ENCODE assay signal across 22 mouse cellular contexts in genomic region chr3:145166741-145167140, GRCm38 (mm10). TPM values are rescaled to one million over a fixed set of nuclear protein-coding genes. Genes with fewer than 3 reads are reported as not detected.
DNase-seq lines count a peak whose midpoint lies in the region; ATAC-seq lines count a peak whose summit lies in the region.
"Had no signal": no experiment of that assay in that cellular context is flagged by ENCODE, and none has a peak within 500 bp of the region (broad histone marks: within the 10 kb centered on the region; RNA-seq: fewer than 3 reads in every experiment).

No protein-coding gene starts in this region.

- intact Hi-C loops in left cerebral cortex, postnatal 14 days (cut with DNase I), result no loop called here

- no peak overlapping the region for H3K27ac ChIP-seq in midbrain, embryonic 10.5 days (replicated peaks)
- no peak overlapping the region for H3K27ac ChIP-seq in midbrain, embryonic 15.5 days
- no peak overlapping the region for H3K27ac ChIP-seq in limb, embryonic 10.5 days
- no peak overlapping the region for H3K27ac ChIP-seq in heart, embryonic 12.5 days (ENCODE audit: poor library complexity, severe bottlenecking)
- H3K27ac ChIP-seq: embryonic facial prominence, embryonic 10.5 days; embryonic facial prominence, embryonic 12.5 days; forebrain, embryonic 13.5 days; forebrain, embryonic 15.5 days had no signal

- no peak for ATAC-seq in midbrain, embryonic 15.5 days (replicated peaks)
- no peak for ATAC-seq in heart, embryonic 12.5 days (ENCODE audit: insufficient number of reproducible peaks, low FRiP score)
- ATAC-seq: forebrain, embryonic 13.5 days; forebrain, embryonic 15.5 days; forebrain, postnatal 0 days had no signal

- H3K4me2 ChIP-seq in midbrain, embryonic 15.5 days, result no peak overlapping the region
- no peak overlapping the region for H3K4me2 ChIP-seq in heart, embryonic 12.5 days
- H3K4me2 ChIP-seq: embryonic facial prominence, embryonic 12.5 days; forebrain, embryonic 13.5 days; forebrain, embryonic 15.5 days had no signal

- WGBS in midbrain, embryonic 10.5 days, result 97% methylated on average over 11 of the region's 11 CpGs
- WGBS in midbrain, embryonic 15.5 days, result 96% methylated on average over 11 of the region's 11 CpGs
- 97% methylated on average over 11 of the region's 11 CpGs for WGBS in limb, embryonic 10.5 days
- WGBS in heart, embryonic 12.5 days, result 90% methylated on average over 11 of the region's 11 CpGs

- H3K9ac ChIP-seq in midbrain, embryonic 15.5 days, result no peak overlapping the region
- no peak overlapping the region for H3K9ac ChIP-seq in heart, embryonic 12.5 days
- H3K9ac ChIP-seq: embryonic facial prominence, embryonic 12.5 days; forebrain, embryonic 13.5 days; forebrain, embryonic 15.5 days; forebrain, postnatal 0 days had no signal

- DNase-seq in midbrain, embryonic 10.5 days (ENCODE audit: low spot score), result peak; percentile 6
- DNase-seq in 416B (ENCODE audit: low read depth) (peak; percentile 22), MEL-GATA-1-ER (ENCODE audit: extremely low read depth, low read depth) (peak; percentile 77)
- DNase-seq in limb, embryonic 10.5 days (ENCODE audit: low spot score), result peak; percentile 19
- DNase-seq in left cerebral cortex, postnatal 14 days (ENCODE audit: low spot score in 2 of 2), result no peak
- DNase-seq in right cerebral cortex, postnatal 14 days, result no peak
- DNase-seq: adrenal gland, adult 2 months; adrenal gland, postnatal 10 days; adrenal gland, postnatal 25 days; cerebellum, adult 11 months; cerebellum, adult 18-20 months; cerebellum, adult 8-10 months; cerebellum, adult 9-11 months; cerebellum, postnatal 14 days; cerebellum, postnatal 36 days; forebrain, postnatal 0 days had no signal

- H3K4me3 ChIP-seq in midbrain, embryonic 10.5 days, result no peak overlapping the region
- H3K4me3 ChIP-seq in midbrain, embryonic 15.5 days, result no peak overlapping the region
- no peak overlapping the region for H3K4me3 ChIP-seq in limb, embryonic 10.5 days
- no peak overlapping the region for H3K4me3 ChIP-seq in heart, embryonic 12.5 days
- H3K4me3 ChIP-seq: embryonic facial prominence, embryonic 10.5 days; embryonic facial prominence, embryonic 12.5 days; forebrain, embryonic 13.5 days; forebrain, embryonic 15.5 days had no signal

- H3K9me3 ChIP-seq in midbrain, embryonic 10.5 days (replicated peaks), result no peaks in the 10 kb centered on the region
- no peaks in the 10 kb centered on the region for H3K9me3 ChIP-seq in midbrain, embryonic 15.5 days
- H3K9me3 ChIP-seq in limb, embryonic 10.5 days (replicated peaks), result no peaks in the 10 kb centered on the region
- no peaks in the 10 kb centered on the region for H3K9me3 ChIP-seq in heart, embryonic 12.5 days (replicated peaks)
- H3K9me3 ChIP-seq: embryonic facial prominence, embryonic 10.5 days; embryonic facial prominence, embryonic 12.5 days; forebrain, embryonic 13.5 days; forebrain, embryonic 15.5 days had no signal

- H3K36me3 ChIP-seq in midbrain, embryonic 10.5 days, result no peaks in the 10 kb centered on the region
- H3K36me3 ChIP-seq in midbrain, embryonic 15.5 days (replicated peaks), result no peaks in the 10 kb centered on the region
- H3K36me3 ChIP-seq in limb, embryonic 10.5 days, result no peaks in the 10 kb centered on the region
- no peaks in the 10 kb centered on the region for H3K36me3 ChIP-seq in heart, embryonic 12.5 days
- H3K36me3 ChIP-seq: embryonic facial prominence, embryonic 10.5 days; embryonic facial prominence, embryonic 12.5 days; forebrain, embryonic 15.5 days had no signal

- no peaks in the 10 kb centered on the region for H3K27me3 ChIP-seq in midbrain, embryonic 10.5 days (ENCODE audit: low read depth, poor library complexity, severe bottlenecking)
- H3K27me3 ChIP-seq in midbrain, embryonic 15.5 days (replicated peaks), result no peaks in the 10 kb centered on the region
- H3K27me3 ChIP-seq in limb, embryonic 10.5 days (ENCODE audit: low read depth, poor library complexity, severe bottlenecking), result no peaks in the 10 kb centered on the region
- H3K27me3 ChIP-seq in heart, embryonic 12.5 days (replicated peaks), result no peaks in the 10 kb centered on the region
- H3K27me3 ChIP-seq: embryonic facial prominence, embryonic 12.5 days; forebrain, embryonic 13.5 days; forebrain, embryonic 15.5 days had no signal

- no peaks in the 10 kb centered on the region for H3K4me1 ChIP-seq in midbrain, embryonic 10.5 days
- H3K4me1 ChIP-seq in midbrain, embryonic 15.5 days, result no peaks in the 10 kb centered on the region
- no peaks in the 10 kb centered on the region for H3K4me1 ChIP-seq in limb, embryonic 10.5 days
- peaks cover 2% of the 10 kb centered on the region; the same call in 1 of the 2 replicates for H3K4me1 ChIP-seq in heart, embryonic 12.5 days (replicated peaks)
- H3K4me1 ChIP-seq: embryonic facial prominence, embryonic 10.5 days; embryonic facial prominence, embryonic 12.5 days; forebrain, embryonic 13.5 days; forebrain, embryonic 15.5 days had no signal

RNA-seq across cellular contexts. Expression of gene Odf2l, which starts 48.4 kb away (rescaled TPM):
- 21.6 and 23.4 TPM in 2 replicates for polyA plus RNA-seq in midbrain, embryonic 10.5 days (2016; fragmentation: Nextera tagmentation; extraction: Ambion mirVana)
- polyA plus RNA-seq in midbrain, embryonic 15.5 days (2015; fragmentation: Nextera tagmentation; extraction: Ambion mirVana), result 13.1 and 13.7 TPM in 2 replicates
- polyA plus RNA-seq in limb, embryonic 10.5 days (2016; fragmentation: Nextera tagmentation; extraction: Ambion mirVana), result 16.2 and 18.1 TPM in 2 replicates
- 10 to 100 TPM; 15.5 to 17.9 TPM for total RNA-seq in left cerebral cortex, postnatal 14 days (2021)
- 13.0 and 15.6 TPM in 2 replicates for polyA plus RNA-seq in heart, embryonic 12.5 days (2016; fragmentation: Nextera tagmentation; extraction: Ambion mirVana)

Comparison
In these comparisons a context has a peak if more than half of its experiments do, and no peak if none do; other contexts are left out.
1. DNase-seq: peak in midbrain, embryonic 10.5 days (single experiment), 416B (single experiment), MEL-GATA-1-ER (single experiment) and limb, embryonic 10.5 days (single experiment); none in left cerebral cortex, postnatal 14 days (0 of 2) and right cerebral cortex, postnatal 14 days (single experiment).